Mouse (Mus musculus) ES-E14 (cell line): ENCODE data around the gene Ezr.

Experiments
- MAFK ChIP-seq: IDR thresholded peaks from 2 replicates; pipeline ENCODE4 v1.6.1; 2014; ENCODE audit warnings: mild to moderate bottlenecking, low read depth, low read length, inconsistent platforms; ENCODE audit not compliant: insufficient read depth
- ZNF384 ChIP-seq: IDR thresholded peaks from 2 replicates; pipeline ENCODE4 v1.6.1; 2012; ENCODE audit warnings: low read depth, low read length, inconsistent platforms

DNA sequence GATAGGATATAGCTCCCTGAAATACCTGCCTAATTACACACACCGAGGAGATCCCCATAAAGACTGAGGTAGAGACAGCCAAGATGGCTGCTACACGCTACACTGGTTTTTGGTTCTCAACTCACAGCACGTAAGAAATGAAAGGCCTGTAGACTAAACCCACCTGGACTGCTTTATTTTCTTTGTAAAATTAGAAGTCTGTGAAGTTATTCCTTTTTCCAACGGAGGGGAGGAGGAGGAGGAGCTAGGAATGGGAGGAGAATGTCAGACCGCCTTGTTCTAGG lies 10.2 kb downstream of the Ezr start:
- TF ChIP-seq ZNF384 (no peak), MAFK (no peak)
